Mouse (Mus musculus): Measurements from ENCODE around the gene Med9. TPM values are rescaled to one million over a fixed set of nuclear protein-coding genes. Genes with fewer than 3 reads are reported as not detected.
"Not testable (repeated sequence)": the region's sequence is repeated elsewhere in the genome, so short reads cannot be mapped to it uniquely, and the experiment has no call there.

Gene Med9
- total RNA-seq, 1 experiment from 2014 or later = 32.9 TPM

DNA sequence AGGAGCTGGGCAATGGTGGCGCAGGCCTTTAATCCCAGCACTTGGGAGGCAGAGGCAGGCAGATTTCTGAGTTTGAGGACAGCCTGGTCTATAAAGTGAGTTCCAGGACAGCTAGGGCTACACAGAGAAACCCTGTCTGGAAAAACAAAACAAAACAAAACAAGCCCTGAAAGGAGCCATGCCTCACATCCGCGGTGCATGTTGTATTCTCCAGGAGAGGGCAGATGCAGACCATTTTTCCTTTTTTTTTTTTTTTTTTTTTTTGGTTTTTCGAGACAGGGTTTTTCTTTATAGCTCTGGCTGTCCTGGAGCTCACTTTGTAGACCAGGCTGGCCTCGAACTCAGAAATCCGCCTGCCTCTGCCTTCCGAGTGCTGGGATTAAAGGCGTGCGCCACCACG, 3.2 kb upstream of the Med9 start:
- DNase-seq = not testable (repeated sequence)

DNA sequence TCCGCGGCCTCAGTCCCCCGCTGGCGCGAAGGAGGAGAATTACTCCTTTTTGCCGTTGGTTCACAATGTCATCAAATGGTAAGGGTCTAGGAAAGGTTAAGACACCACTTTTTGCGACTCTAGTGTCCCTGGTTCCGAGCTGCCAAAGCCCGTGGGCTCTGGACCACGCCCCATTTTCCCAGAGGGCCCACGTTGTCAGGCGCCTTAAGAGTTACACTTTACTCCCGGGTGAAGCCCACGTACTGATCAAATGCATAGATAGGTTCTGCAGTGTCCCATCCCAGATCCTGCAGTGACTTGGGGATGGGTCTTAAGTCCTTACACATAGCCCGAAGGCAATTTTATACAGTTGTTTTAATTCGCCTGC, 378 bp downstream of the Med9 start:
- no peak for DNase-seq

DNA sequence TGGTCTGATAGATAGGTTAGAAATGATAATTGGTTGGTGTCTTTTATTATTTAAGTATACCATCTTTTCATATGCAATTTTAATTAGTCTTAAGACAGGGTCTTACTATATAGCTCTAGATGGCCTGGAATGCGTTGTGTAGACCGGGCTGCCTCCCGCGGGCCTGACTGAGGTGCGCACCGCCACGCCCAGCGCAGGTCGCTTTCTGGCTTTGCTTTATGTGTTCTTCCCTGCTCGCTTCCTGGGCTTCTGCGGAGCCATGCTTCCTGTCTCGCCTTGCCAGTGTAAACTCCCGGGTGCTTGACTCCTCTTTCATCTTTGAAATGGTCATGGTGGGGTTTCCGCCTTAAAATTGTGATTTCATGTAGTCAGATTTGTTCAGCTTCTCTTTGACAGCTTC, 4.9 kb downstream of the Med9 start:
- DNase-seq = no peak

DNA sequence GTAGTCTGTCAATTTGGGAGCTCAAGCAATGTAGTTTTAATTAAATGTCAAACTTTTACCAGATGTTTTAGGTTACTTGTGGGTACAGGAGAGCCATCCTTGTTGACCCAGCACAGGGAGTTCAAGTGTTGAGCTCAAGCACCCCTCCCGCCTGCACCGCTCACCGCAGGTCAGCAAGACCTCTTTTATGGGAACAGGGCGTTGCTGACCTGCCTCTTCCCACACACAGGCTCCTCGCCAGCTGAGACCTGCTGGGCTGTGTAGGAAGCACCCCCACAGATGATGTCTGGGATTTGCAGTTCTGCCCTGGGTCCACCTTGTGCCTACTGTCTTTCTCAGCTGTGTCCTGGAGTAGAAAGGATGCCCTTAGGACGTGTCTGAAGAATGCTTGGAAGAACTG, 8.7 kb downstream of the Med9 start:
- DNase-seq = no peak

DNA sequence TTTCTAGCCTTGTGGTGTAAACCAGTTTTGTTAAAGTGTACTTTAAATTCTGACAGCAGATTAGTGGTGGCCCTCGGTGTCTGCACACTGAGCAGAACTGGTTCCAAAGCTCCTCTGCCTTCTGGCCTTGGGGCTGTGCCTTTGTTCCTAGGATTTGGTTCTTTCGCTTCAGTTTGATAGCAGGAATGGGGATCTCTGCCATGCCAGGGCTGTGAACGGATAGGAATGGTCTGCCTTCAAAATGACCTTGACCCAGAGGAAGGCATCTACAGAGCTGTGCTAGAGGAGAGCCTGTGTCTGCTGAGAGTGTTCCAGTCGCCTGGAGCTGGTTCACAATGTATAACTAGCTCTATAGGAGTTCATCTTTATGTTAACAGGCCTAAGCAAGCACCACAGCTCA, 11.4 kb downstream of the Med9 start:
- no peak for DNase-seq

DNA sequence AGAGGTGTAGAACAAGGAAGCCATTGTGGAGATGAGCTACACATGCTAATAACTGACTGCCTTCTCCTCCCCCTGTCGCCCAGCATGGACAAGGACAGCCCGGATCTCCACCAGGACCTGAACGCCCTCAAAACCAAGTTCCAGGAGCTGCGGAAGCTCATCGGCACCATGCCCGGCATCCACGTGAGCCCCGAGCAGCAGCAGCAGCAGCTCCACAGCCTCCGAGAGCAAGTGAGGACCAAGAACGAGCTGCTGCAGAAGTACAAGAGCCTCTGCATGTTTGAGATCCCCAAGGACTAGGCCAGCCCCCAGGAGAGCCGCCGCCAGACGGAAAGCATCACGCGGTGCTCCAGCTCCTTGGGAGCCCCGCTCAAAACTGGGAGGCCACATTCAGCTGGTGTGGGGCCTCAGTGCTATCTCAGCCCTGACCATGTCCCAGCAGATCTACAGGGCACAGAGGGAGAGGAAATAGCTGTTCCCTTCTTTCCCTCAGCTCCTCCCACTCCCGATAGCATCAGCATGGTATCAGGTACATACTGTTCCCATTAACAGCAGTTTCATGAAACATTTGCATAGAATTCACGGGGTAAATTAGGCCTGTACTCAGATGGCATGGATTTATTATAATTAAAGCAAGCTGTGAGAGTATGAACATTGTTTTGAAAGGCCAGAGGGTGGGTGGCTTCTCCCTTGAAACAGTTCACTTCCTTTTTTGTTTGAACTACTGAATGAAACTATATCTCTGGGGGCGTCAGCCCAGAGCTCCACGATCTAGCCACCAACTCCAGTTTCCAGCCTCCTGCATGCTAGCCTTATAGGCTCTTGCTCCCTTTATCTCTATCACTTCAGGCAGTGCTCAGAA, 12.7 kb downstream of the Med9 start:
- DNase-seq = no peak

DNA sequence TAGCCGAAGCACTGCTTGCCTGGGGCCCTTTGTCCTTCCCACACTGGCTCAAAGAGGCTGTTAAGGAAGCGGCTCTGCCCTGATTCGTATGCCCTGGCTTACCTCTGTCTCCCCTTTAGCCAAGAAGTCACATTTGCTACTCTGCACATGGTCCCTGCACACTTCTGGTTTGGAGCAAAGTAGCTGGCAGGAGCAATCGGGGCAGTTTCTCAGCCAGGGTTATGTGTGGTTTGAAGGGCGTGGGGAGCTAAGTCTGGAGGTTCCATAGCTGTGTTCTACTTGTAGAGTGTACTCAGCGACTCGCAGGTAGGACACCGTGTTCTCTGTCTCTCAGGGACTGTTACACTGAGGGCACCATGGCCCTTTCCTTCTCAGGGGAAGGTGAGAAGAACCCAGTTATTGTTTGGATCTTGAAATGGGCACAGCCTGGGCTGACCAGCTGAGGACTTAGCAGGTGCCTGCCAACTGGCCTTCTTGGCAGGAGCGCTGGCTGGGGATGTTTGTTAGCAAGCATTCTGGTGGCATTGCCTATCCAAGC, 13.4 kb downstream of the Med9 start:
- DNase-seq = peak; percentile 31

DNA sequence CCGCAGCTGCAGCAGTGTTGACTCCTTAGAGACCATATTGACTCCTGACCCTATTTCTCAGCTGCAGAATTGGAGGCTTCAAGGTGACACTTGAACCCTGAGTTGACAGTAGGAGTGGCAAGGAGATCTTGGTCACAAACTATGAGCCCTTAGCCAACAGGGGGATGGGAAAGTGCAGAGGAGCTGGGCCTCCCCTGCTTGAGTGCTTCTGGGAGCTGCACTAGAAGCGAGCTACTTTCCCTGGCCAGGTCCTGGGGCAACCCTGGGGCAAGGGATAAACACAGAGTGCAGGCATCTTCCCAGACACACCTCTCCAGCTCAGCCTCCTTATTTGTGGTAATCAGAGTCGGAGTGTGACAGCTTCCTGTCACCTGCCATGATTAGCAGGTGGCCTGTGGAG, 14.6 kb downstream of the Med9 start:
- no peak for DNase-seq

DNA sequence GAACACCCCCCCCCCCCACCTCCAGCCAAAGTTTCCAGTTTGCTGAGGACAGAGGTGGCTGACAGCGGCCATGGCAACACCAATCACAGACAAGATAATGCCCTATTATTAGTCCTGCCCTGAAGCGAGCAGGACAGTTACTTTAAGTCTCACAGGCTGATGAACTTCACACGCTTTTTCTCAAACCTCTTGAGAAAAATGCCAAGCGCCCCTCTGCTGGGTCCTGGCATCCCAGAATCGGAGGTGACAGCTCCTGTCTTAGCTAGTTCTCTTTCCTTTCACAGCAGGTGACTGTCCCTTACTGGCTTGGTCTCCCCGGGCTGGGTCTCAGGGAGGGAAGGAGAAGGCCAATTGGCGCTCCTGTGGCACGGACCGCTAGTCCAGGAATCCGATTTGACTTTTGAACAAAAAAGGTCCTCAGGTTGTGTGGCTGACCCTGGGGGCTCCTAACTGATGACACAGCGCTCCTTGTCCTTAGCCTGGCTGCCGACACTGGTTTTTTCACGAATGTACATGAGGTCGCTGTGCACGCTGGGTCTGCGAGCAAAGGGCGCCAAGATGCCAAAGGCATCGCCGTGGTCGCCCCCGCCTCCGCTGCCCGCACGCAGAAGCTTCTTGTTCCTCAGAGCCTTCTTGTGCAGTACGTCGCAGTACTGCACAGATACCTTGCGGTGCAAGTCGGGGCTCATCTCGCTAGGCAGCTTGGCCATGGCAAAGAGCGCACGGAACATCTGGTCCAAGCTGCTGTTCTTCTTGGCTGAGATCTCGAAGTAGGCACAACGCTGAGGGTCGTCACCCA, 15.6 kb downstream of the Med9 start:
- DNase-seq = no peak

DNA sequence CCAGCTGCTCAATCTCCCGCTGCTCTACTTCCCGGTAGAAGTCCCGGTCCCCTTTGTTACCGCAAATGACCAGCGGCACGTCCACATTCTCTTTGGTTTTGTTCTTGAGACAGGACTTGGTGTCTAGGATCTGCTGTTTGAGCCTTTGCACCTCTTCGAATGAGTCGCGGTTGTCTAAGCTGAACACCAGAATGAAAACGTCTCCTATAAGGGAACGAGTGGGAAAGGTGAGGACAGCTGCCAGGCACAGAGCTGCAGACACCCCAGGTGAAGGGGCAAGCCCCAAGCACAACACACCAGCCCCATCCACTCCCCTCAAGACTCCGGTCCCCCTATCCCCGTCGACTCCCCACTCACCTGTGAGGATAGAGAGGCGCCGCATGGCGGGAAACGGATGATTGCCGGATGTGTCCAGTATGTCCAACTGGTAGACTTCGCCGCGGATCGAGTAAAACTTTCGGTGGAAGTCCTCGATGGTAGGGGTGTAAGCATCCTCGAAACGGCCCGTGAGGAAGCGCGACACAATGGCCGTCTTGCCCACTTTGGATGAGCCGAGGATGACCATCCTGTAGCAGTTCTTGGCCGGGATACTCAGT, 16.3 kb downstream of the Med9 start:
- DNase-seq = peak; percentile 33

DNA sequence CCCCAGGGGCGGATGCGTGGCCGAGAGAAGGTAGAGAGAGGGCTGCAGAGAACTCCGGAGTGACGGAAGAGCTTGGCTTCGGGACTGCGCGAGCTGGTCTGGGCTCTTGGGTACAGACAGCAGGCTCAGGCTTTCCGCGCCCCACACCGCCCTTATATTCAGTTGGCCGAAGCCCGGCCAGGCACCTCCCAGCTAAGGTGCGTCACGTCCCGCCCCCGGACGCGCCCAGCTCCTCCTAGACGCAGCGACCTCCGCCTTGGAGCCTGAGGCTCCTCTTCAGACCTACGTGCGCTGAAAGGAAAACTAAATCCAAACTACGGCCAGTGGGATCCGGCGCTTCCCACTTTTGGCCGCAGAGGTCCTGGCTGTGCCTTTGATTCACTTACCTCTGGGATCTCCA, 16.8 kb downstream of the Med9 start, which contains the start of gene Rasd1:
Gene Rasd1 (minus strand): TSS at position 127 of the 400 bp plus-strand sequence.
- DNase-seq = peak; percentile 94

DNA sequence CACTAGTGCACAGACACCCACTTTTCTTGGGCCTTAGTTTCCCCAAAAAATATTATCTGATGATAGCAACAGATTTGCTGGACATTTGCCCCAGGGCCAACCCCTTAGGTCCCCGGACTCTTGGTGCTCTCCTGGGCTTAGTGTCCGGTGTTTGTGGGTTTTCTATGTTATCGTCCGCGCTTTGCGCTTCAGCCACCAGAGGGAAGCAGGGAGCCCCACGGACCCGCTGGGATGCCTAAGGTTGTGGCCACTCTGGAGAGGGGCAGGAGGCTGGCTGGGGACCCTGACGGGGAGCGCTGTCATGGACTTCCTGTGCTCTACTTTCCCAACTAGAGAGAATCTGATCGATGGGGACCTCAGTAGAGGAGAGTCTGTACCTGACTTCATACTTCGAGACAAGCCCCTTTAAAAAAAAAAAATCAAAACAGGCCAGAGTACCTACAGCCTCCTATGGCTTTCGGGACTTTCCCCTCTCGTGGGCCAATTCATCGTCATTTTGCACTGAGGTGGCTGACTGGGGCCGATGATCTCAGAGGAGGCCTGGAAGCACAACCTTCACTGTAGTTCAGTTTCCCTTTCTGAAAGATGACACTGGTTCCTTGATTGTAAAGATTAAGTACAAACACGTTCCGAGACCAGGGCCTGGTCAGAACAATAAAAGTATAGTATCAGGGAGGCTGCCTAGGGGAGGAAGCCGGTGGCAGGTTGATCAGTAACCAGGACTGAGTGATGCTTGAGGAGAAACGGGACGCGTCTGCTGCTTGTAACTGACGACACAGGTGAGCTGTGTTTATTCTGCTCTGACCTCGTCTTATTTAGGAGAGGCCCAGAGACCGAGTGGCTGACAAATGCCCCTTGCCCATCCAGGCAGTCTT, 17.5 kb downstream of the Med9 start:
- DNase-seq = peak; percentile 79

DNA sequence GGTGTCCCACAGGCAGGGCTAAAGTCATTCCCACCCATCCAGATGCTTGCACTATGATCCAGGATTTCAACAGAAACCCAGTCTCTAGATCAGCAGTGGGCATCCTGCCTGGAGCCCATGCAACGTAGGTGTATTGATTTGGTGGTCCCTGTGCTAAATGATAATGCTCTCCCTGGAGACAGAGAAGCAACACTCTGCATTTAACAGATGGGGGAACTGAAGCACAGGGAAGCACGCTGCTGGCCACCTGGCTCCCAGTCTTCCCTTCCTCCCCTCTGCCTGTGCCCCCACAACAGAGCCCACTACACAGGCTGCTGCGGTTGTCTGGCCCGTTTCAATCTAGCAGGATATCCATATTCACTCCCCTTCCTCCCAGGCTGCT, 18.1 kb downstream of the Med9 start:
- DNase-seq = no peak

DNA sequence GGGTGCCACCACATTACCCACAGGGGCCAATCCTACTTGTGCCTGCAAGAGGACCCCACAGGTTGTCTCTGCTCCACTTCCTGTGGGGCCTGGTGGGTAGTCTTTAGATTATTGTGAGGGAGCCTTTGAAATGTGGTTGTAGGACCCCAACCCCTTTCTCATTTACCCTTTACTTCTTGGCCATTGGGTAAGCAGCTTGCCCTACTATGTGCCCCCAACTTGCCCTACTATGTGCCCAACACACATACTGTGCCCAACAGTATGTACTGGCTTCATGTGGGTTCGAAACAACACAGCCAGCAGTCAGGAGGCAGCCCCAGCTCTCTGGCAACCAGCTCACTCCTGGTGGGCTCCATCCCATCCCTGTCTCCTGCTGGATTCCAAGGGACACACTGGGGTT, 19.8 kb downstream of the Med9 start:
- no peak for DNase-seq

DNA sequence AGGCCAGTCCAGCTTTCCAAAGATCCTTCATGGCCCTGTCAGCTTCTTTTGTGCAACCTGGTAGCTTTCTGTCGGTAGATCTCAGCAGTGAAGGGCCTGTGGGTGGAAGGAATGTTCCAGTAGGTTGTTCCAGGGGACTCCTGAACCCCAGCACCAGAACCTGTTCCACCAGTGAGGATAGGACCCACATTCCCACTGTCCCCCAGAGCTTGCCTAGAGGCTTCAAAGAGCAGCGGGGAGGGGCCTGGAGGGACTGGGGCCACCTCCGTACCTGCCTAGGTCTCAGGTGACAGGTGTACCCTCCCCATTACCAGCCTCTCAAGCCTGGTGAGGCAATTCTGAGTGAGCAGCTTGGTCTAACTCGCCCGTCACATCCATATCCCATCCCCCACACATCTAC, 22.8 kb downstream of the Med9 start:
- DNase-seq = no peak

DNA sequence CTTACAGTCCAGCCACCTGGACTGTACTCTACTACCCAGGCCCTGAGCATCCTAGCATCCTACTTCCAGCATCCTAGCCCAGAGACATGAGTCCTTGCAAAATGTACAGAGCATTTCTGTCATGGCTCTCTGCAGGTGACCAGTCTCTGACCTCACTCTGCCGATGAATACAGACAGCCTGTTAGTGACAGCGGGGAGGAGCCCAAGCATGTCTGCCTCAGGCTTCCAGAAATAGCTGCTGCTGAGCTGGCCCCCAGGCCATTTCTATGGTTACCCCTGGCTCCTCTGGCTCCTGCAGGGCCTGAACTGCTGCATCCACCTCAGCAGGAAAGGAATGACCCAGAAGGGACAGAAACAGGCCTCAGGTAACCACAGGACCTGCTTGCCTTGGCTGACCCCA, 23.7 kb downstream of the Med9 start:
- no peak for DNase-seq

DNA sequence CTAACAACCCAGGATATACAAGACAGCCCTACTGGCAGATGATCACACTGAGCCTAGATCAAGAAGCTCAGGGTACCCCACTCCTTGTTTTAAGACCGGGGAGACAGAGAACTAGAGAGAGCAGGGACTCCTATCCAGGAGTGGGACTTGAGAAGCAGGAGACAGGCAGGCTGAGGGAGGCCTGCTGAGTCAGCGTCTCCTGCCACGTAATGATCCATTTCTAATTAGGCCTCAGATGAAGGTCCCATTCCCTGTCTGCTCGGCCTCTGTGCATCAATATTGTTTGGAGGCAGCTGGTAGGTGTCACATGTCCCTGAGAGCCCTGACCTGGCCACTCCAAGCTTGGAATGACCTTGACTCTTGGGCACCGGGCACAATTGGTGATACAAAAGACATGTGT, 25.4 kb downstream of the Med9 start:
- no peak for DNase-seq

DNA sequence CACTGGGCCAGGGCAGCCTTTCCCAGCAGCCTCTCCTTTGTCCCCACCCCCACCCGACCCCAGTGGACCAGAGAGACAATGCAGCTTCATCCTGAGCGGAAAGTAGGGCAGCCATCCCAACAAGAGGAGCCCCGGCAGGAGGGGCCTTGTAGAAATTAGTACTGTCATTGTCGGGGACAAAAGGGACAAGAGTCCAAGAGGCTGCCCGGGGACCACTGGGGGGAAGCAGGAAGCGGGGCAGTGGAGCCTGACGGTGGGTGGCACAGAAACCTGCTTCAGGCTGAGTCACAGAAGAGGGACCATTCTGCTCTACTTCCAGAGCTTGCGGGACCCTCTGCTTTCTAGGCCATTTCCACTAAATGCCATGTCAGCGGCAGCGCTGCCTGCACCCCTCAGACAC, 27.2 kb downstream of the Med9 start:
- no peak for DNase-seq

DNA sequence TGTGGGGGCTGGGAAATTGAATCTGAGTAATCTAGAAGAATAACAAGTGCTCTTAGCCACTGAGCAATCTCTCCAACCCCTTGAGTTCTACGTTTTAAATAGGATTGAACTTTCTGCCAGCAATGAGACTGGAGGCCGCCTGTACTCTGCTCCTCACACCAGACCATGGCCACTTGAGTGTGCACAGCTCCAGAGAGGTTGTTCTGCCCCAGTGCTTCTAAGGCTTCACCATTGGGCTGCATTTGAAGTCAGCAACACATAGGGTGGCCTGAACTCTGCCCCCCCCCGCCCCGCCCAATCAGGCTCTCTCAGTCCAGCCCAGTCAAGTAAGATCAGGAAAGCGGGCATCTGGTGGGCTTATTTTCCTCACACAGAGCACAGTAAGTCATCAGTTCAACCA, 29.8 kb downstream of the Med9 start:
- no peak for DNase-seq

DNA sequence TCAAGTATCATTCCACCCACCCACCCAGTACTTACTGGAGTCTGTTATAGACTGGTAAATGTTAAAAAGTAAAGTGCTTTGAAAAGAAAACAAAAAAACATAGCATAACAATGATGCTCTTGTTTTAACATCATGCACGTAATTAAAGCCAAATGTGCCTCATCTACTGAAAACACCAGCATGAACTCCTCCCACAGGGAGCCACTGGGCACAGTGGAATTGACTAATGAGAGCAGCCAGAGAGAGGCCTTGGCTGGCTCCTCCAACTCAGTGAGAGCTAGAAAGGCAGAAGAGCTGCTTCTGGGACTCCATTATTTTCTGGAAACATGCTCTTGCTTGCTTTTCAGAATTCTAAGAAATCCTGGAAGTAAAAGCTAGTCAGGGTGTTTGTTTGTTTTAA, 41.4 kb downstream of the Med9 start:
- DNase-seq = no peak

DNA sequence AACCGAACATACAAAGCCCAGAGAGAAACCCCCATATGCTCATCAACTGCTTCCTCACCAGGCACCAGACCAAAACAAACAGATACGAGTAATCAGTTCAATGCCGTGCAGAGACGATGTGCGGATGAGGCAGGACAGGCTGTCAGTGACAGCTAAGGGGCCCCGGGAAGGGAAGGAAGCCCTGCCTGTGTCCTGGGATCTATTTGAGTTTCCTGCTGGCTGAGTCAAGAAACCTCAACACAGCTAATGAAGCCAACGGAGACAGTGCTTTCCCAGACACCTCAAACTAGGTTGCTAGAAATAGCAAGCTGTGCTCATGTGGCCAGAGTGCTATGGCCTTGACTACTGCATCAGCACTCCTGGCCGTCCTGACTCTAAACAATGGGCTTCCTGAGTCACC, 43.4 kb downstream of the Med9 start:
- no peak for DNase-seq

DNA sequence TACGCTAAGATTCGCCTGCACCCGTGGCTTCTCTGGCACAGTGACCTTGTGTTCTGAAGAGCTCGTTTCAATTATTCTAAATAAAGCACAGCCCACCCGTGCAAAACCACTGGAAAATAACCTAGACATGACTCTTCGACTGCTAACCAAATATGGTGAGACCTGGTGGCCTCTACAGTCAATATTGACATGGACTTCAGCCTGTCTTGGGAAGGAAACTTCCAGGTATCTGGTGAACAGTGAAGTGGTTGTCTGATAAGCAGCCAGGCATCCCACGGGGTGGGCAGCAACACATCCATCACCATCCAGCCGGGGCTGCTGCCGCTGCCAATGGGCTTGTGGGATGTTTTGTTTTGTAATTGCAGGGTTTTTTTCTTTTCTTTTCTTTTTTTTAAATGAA, 46.3 kb downstream of the Med9 start:
- DNase-seq = no peak
